Mouse (Mus musculus) 416B (cell line): Measurements from ENCODE around the gene Phtf2.
A peak's percentile ranks its signal among the peaks of the same experiment; 100 is the strongest.

Source experiments
- DNase-seq: peaks from one replicate; pipeline ENCODE4 v3.0.0; 2011; ENCODE audit warnings: low read depth

Phtf2 gene

GRCm38 (mm10) chr5:20881915-20882800, at the start of gene Phtf2, which contains the start of gene Tmem60:
Gene Phtf2, minus strand, starts transcription at chr5:20882124.
Gene Tmem60, plus strand, starts transcription at chr5:20882191.
- DNase-seq, result peak; percentile 99

- peak; percentile 67 for DNase-seq
These were observed 49.4 kb upstream of the Phtf2 start for GRCm38 (mm10) chr5:20931300-20931699.

- no peak for DNase-seq
These were observed 48.5 kb upstream of the Phtf2 start for GRCm38 (mm10) chr5:20930430-20930829.

GRCm38 (mm10) chr5:20929669-20930151, 47.8 kb upstream of the Phtf2 start:
- peak; percentile 58 for DNase-seq

- peak; percentile 75 for DNase-seq
These were observed 43.5 kb upstream of the Phtf2 start for GRCm38 (mm10) chr5:20925451-20925850.

- peak; percentile 53 for DNase-seq
These were observed 42.7 kb upstream of the Phtf2 start for GRCm38 (mm10) chr5:20924608-20925007.

GRCm38 (mm10) chr5:20919566-20919965, 37.6 kb upstream of the Phtf2 start:
- DNase-seq, result no peak

- no peak for DNase-seq
These were observed 37.0 kb upstream of the Phtf2 start for GRCm38 (mm10) chr5:20918967-20919366.

GRCm38 (mm10) chr5:20913372-20914275, 31.7 kb upstream of the Phtf2 start:
- DNase-seq, result peak; percentile 76

- DNase-seq, result no peak
These were observed 29.8 kb upstream of the Phtf2 start for GRCm38 (mm10) chr5:20911741-20912140.

- no peak for DNase-seq
These were observed 24.3 kb upstream of the Phtf2 start for GRCm38 (mm10) chr5:20906191-20906590.

- DNase-seq, result no peak
These were observed 23.5 kb upstream of the Phtf2 start for GRCm38 (mm10) chr5:20905437-20905836.

- no peak for DNase-seq
These were observed 22.7 kb upstream of the Phtf2 start for GRCm38 (mm10) chr5:20904647-20905046.

GRCm38 (mm10) chr5:20897446-20898167, 15.7 kb upstream of the Phtf2 start:
- DNase-seq, result peak; percentile 96

- peak; percentile 53 for DNase-seq
These were observed 2.2 kb upstream of the Phtf2 start for GRCm38 (mm10) chr5:20884036-20884620.

- peak; percentile 49 for DNase-seq
These were observed 838 bp downstream of the Phtf2 start for GRCm38 (mm10) chr5:20880797-20881775.

- peak; percentile 40 for DNase-seq
These were observed 1.5 kb downstream of the Phtf2 start for GRCm38 (mm10) chr5:20880386-20880785.

- no peak for DNase-seq
These were observed 4.9 kb downstream of the Phtf2 start for GRCm38 (mm10) chr5:20876934-20877426.

GRCm38 (mm10) chr5:20873146-20873545, 8.8 kb downstream of the Phtf2 start:
- DNase-seq, result peak; percentile 58

- DNase-seq, result no peak
These were observed 16.6 kb downstream of the Phtf2 start for GRCm38 (mm10) chr5:20865193-20865755.
